8 mouse cellular contexts compared by ENCODE assay signal in the genomic region with DNA sequence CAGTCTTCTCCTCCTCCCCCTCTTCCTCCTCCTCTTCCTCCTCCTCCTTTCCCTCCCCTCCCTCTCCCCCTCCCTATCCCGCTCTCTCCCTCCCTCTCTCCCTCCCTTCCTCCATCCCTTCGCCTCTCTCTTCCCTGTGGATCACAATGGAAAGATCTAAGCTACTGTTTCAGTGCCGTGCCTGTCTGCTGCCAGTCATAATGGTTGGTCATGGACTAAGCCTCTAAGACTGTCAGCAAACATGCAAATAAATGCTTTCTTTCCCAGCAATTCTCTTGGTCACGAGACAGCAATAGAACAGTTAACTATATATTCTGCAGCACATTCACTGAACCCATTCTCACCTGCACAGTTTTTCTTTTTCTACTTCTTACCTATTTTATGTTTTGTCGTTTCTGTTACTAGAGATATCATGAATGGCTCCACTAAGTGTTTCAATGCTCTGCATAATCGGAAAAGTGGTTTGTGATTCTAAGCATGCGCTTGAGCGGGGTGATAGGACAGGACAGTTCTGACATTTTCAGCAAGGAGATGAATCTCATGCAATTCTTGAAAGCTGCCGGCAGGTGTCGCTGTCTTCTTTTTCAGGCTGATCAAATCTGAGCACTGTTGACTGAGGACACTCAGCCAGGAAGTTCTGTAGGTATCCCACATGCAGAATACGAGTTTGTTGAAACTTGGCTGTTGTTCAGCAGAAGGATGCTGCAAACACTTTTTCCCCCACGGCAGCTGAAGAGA. TPM values are rescaled to one million over a fixed set of nuclear protein-coding genes. Genes with fewer than 3 reads are reported as not detected.
DNase-seq lines count a peak whose midpoint lies in the region; ATAC-seq and TF ChIP-seq lines count a peak whose summit lies in the region.

No protein-coding gene starts in this region.

- TF ChIP-seq CTCF in lung, adult 2 months (IDR thresholded peaks at IDR 0.05; ENCODE audit: insufficient read depth, low read length) = peak; percentile 52

- DNase-seq in CD4-positive helper T cell, adult 2 months (ENCODE audit: low read depth, low spot score) = peak; percentile 70
- DNase-seq in NIH3T3 (ENCODE audit: low read depth) = peak; percentile 93
- peak; percentile 75 to 83 for DNase-seq in cerebellum, postnatal 25 days
- DNase-seq in gastrocnemius, postnatal 25 days = peak; percentile 26
- peak; percentile 55 for DNase-seq in lung, adult 2 months
- peak; percentile 65 for DNase-seq in thymus, postnatal 25 days

- no peak for TF ChIP-seq POLR2A in lung, adult 2 months (IDR thresholded peaks at IDR 0.05; ENCODE audit: borderline replicate concordance, extremely low read depth, low read depth, low read length)

- 23% methylated on average over 12 of the region's 12 CpGs for WGBS in intestine, embryonic 16.5 days
- WGBS in lung, adult 2 months = 18% methylated on average over 12 of the region's 12 CpGs
- WGBS in neural tube, embryonic 15.5 days = 22% methylated on average over 11 of the region's 12 CpGs

- H3K9me3 ChIP-seq in intestine, embryonic 16.5 days (ENCODE audit: control insufficient read depth, low read length) = no peaks in the 10 kb centered on the region
- no peaks in the 10 kb centered on the region for H3K9me3 ChIP-seq in neural tube, embryonic 15.5 days (replicated peaks)

- H3K4me1 ChIP-seq in intestine, embryonic 16.5 days (ENCODE audit: control insufficient read depth, insufficient read depth, low read length) = no peaks in the 10 kb centered on the region
- H3K4me1 ChIP-seq in lung, adult 2 months (ENCODE audit: control insufficient read depth, insufficient read depth, low read length) = no peaks in the 10 kb centered on the region; the same call in 1 of the 2 replicates
- no peaks in the 10 kb centered on the region for H3K4me1 ChIP-seq in neural tube, embryonic 15.5 days

- H3K36me3 ChIP-seq in intestine, embryonic 16.5 days (ENCODE audit: control insufficient read depth, insufficient read depth, low read length) = no peaks in the 10 kb centered on the region
- H3K36me3 ChIP-seq in neural tube, embryonic 15.5 days = no peaks in the 10 kb centered on the region

- no peak overlapping the region for H3K27ac ChIP-seq in intestine, embryonic 16.5 days (ENCODE audit: low read length)
- H3K27ac ChIP-seq in neural tube, embryonic 15.5 days (replicated peaks) = no peak overlapping the region

- no peak overlapping the region for H3K4me3 ChIP-seq in intestine, embryonic 16.5 days (ENCODE audit: low read length)
- no peak overlapping the region for H3K4me3 ChIP-seq in lung, adult 2 months (replicated peaks; ENCODE audit: extremely low read depth, low read depth, low read length)
- H3K4me3 ChIP-seq in neural tube, embryonic 15.5 days (replicated peaks) = no peak overlapping the region

- ATAC-seq in intestine, embryonic 16.5 days = peak; percentile 81
- peak; percentile 79; the same call in 1 of the 2 replicates for ATAC-seq in neural tube, embryonic 15.5 days (ENCODE audit: low FRiP score)

- no peak overlapping the region for H3K4me2 ChIP-seq in intestine, embryonic 16.5 days (ENCODE audit: low read depth, low read length)
- H3K4me2 ChIP-seq in neural tube, embryonic 15.5 days = peak overlapping the region; percentile 11; the same call in 1 of the 2 replicates

- no peaks in the 10 kb centered on the region for H3K27me3 ChIP-seq in intestine, embryonic 16.5 days (replicated peaks; ENCODE audit: control insufficient read depth, insufficient read depth, low read length)
- no peaks in the 10 kb centered on the region for H3K27me3 ChIP-seq in neural tube, embryonic 15.5 days (replicated peaks)

- H3K9ac ChIP-seq in intestine, embryonic 16.5 days (ENCODE audit: low read depth, low read length) = no peak overlapping the region
- no peak overlapping the region for H3K9ac ChIP-seq in neural tube, embryonic 15.5 days (replicated peaks)

RNA-seq across cellular contexts. Expression of gene St7, which starts 17.5 kb away (rescaled TPM):
- 10 to 100 TPM; 12.4 to 16.0 TPM for total RNA-seq in gastrocnemius, postnatal 25 days (2021)
- polyA plus RNA-seq in intestine, embryonic 16.5 days (2015; fragmentation: Nextera tagmentation; extraction: Ambion mirVana) = 20.5 and 21.8 TPM in 2 replicates
- 6.3 and 9.9 TPM in 2 replicates for polyA plus RNA-seq in lung, adult 2 months (2012; rRNA removed)
- 53.8 and 59.2 TPM in 2 replicates for polyA plus RNA-seq in neural tube, embryonic 15.5 days (2015; fragmentation: Nextera tagmentation; extraction: Ambion mirVana)

RNA-seq across cellular contexts. Expression of gene Capza2, which starts 39.2 kb away (rescaled TPM):
- total RNA-seq in gastrocnemius, postnatal 25 days (2021) = 100 to 1,000 TPM; 252 to 287 TPM
- 235 and 245 TPM in 2 replicates for polyA plus RNA-seq in intestine, embryonic 16.5 days (2015; fragmentation: Nextera tagmentation; extraction: Ambion mirVana)
- polyA plus RNA-seq in lung, adult 2 months (2012; rRNA removed) = 9.1 and 17.6 TPM in 2 replicates
- polyA plus RNA-seq in neural tube, embryonic 15.5 days (2015; fragmentation: Nextera tagmentation; extraction: Ambion mirVana) = 248 and 260 TPM in 2 replicates

Comparison
In these comparisons a context has a peak if more than half of its experiments do, and no peak if none do; other contexts are left out.
1. DNase-seq: peak in every context shown above with its lines; median percentile 93 in NIH3T3; 79 in cerebellum, postnatal 25 days; 70 in CD4-positive helper T cell, adult 2 months; 65 in thymus, postnatal 25 days; 55 in lung, adult 2 months; 26 in gastrocnemius, postnatal 25 days.
2. RNA of gene Capza2, which starts 39.2 kb away (polyA plus RNA-seq): 248 to 260 TPM in neural tube, embryonic 15.5 days and 235 to 245 TPM in intestine, embryonic 16.5 days; 9.1 to 17.6 TPM in lung, adult 2 months; every median in the first group is over 10 times any median in the second.